ENCODE assay signal across 8 mouse cellular contexts in genomic region chr16:57593422-57594157, GRCm38 (mm10). TPM values are rescaled to one million over a fixed set of nuclear protein-coding genes. Genes with fewer than 3 reads are reported as not detected.
DNase-seq lines count a peak whose midpoint lies in the region; ATAC-seq and TF ChIP-seq lines count a peak whose summit lies in the region.

No protein-coding gene starts in this region.

- H3K27me3 ChIP-seq in forebrain, embryonic 11.5 days (ENCODE audit: control insufficient read depth, insufficient read depth, low read length), result no peaks in the 10 kb centered on the region
- H3K27me3 ChIP-seq in forebrain, embryonic 10.5 days (ENCODE audit: poor library complexity, severe bottlenecking), result no peaks in the 10 kb centered on the region
- no peaks in the 10 kb centered on the region for H3K27me3 ChIP-seq in thymus, adult 2 months (ENCODE audit: control insufficient read depth, insufficient read depth, low read length)
- no peaks in the 10 kb centered on the region for H3K27me3 ChIP-seq in kidney, embryonic 16.5 days (ENCODE audit: insufficient read depth, low read length)

- no peak overlapping the region for H3K4me3 ChIP-seq in forebrain, embryonic 11.5 days (ENCODE audit: low read depth, low read length)
- H3K4me3 ChIP-seq in forebrain, embryonic 10.5 days, result no peak overlapping the region
- H3K4me3 ChIP-seq in thymus, adult 2 months (ENCODE audit: control insufficient read depth, insufficient read depth, low read length), result no peak overlapping the region
- no peak overlapping the region for H3K4me3 ChIP-seq in kidney, embryonic 16.5 days (ENCODE audit: low read length)

- no peak overlapping the region for H3K9ac ChIP-seq in forebrain, embryonic 11.5 days (ENCODE audit: low read length)
- no peak overlapping the region for H3K9ac ChIP-seq in kidney, embryonic 16.5 days (replicated peaks; ENCODE audit: low read length)

- no peak overlapping the region for H3K27ac ChIP-seq in forebrain, embryonic 11.5 days (ENCODE audit: low read depth, low read length)
- H3K27ac ChIP-seq in forebrain, embryonic 10.5 days, result no peak overlapping the region
- H3K27ac ChIP-seq in thymus, adult 2 months (ENCODE audit: control insufficient read depth, insufficient read depth, low read length), result no peak overlapping the region
- no peak overlapping the region for H3K27ac ChIP-seq in kidney, embryonic 16.5 days (ENCODE audit: low read length)

- H3K9me3 ChIP-seq in forebrain, embryonic 11.5 days (ENCODE audit: control insufficient read depth, low read length), result no peaks in the 10 kb centered on the region
- H3K9me3 ChIP-seq in forebrain, embryonic 10.5 days, result no peaks in the 10 kb centered on the region
- H3K9me3 ChIP-seq in kidney, embryonic 16.5 days (ENCODE audit: low read length), result no peaks in the 10 kb centered on the region

- no peak for DNase-seq in forebrain, embryonic 11.5 days (ENCODE audit: low spot score)
- DNase-seq in forebrain, embryonic 10.5 days (ENCODE audit: extremely low spot score, low spot score), result no peak
- peak; percentile 20 for DNase-seq in thymus, adult 2 months
- DNase-seq in thymus, postnatal 4 days, result no peak
- peak; percentile 70 for DNase-seq in mesoderm, embryonic 11.5 days (ENCODE audit: low read depth, low spot score)
- no peak for DNase-seq in urinary bladder, postnatal 10 days (ENCODE audit: low spot score)

- no peaks in the 10 kb centered on the region for H3K4me1 ChIP-seq in forebrain, embryonic 11.5 days (replicated peaks; ENCODE audit: control insufficient read depth, insufficient read depth, low read length)
- H3K4me1 ChIP-seq in forebrain, embryonic 10.5 days, result no peaks in the 10 kb centered on the region
- H3K4me1 ChIP-seq in thymus, adult 2 months (replicated peaks; ENCODE audit: control insufficient read depth, insufficient read depth, low read length), result no peaks in the 10 kb centered on the region
- no peaks in the 10 kb centered on the region for H3K4me1 ChIP-seq in kidney, embryonic 16.5 days (ENCODE audit: insufficient read depth, low read length)

- ATAC-seq in forebrain, embryonic 11.5 days (replicated peaks; ENCODE audit: low FRiP score), result peak; percentile 61; the same call in 1 of the 2 replicates
- peak; percentile 62; the same call in 1 of the 2 replicates for ATAC-seq in erythroblast, adult 5-6 weeks (replicated peaks; ENCODE audit: low FRiP score, poor library complexity, severe bottlenecking)
- ATAC-seq in kidney, embryonic 16.5 days (ENCODE audit: low FRiP score, low TSS enrichment), result 0 out of 2 replicates have a peak, but pooled peaks have one; percentile 39

- TF ChIP-seq CTCF in thymus, adult 2 months (IDR thresholded peaks at IDR 0.05; ENCODE audit: borderline replicate concordance, control insufficient read depth, extremely low read depth, insufficient read depth, low read length, poor library complexity), result no peak

- no peak for TF ChIP-seq POLR2A in thymus, adult 2 months (IDR thresholded peaks at IDR 0.05; ENCODE audit: control insufficient read depth, extremely low read depth, insufficient read depth, low read length, poor library complexity)

- 43% methylated on average over 7 of the region's 7 CpGs for WGBS in forebrain, embryonic 11.5 days
- 40% methylated on average over 7 of the region's 7 CpGs for WGBS in forebrain, embryonic 10.5 days
- 52% methylated on average over 7 of the region's 7 CpGs for WGBS in thymus, adult 2 months
- 36% methylated on average over 7 of the region's 7 CpGs for WGBS in kidney, embryonic 16.5 days

- H3K4me2 ChIP-seq in forebrain, embryonic 11.5 days (ENCODE audit: low read depth, low read length, severe bottlenecking), result no peak overlapping the region
- H3K4me2 ChIP-seq in kidney, embryonic 16.5 days (replicated peaks; ENCODE audit: low read depth, low read length), result no peak overlapping the region

- no peaks in the 10 kb centered on the region for H3K36me3 ChIP-seq in forebrain, embryonic 11.5 days (ENCODE audit: control insufficient read depth, insufficient read depth, low read length)
- no peaks in the 10 kb centered on the region for H3K36me3 ChIP-seq in forebrain, embryonic 10.5 days (replicated peaks)
- H3K36me3 ChIP-seq in thymus, adult 2 months (ENCODE audit: control insufficient read depth, insufficient read depth, low read length), result no peaks in the 10 kb centered on the region
- no peaks in the 10 kb centered on the region for H3K36me3 ChIP-seq in kidney, embryonic 16.5 days (ENCODE audit: insufficient read depth, low read length)

RNA-seq across cellular contexts. Expression of gene Cmss1, which starts 13.1 kb away (rescaled TPM):
- polyA plus RNA-seq in forebrain, embryonic 11.5 days (2014; fragmentation: Nextera tagmentation; extraction: Ambion mirVana), result 52.5 and 53.7 TPM in 2 replicates
- 62.1 and 63.6 TPM in 2 replicates for polyA plus RNA-seq in forebrain, embryonic 10.5 days (2016; fragmentation: Nextera tagmentation; extraction: Ambion mirVana)
- 6.2 and 8.4 TPM in 2 replicates for polyA plus RNA-seq in thymus, adult 2 months (2012; rRNA removed)
- 2.5 and 16.9 TPM in 2 replicates for total RNA-seq in erythroblast, adult 5-6 weeks (2015; ENCODE audit: low replicate concordance)
- 7.4 and 12.1 TPM in 2 replicates for total RNA-seq in erythroblast, adult 5-6 weeks (2017; ENCODE audit: low replicate concordance)
- polyA plus RNA-seq in kidney, embryonic 16.5 days (2015; fragmentation: Nextera tagmentation; extraction: Ambion mirVana), result 51.4 and 56.3 TPM in 2 replicates

Comparison
In these comparisons a context has a peak if more than half of its experiments do, and no peak if none do; other contexts are left out.
1. DNase-seq: peak in thymus, adult 2 months (single experiment) and mesoderm, embryonic 11.5 days (single experiment); none in forebrain, embryonic 11.5 days (single experiment), forebrain, embryonic 10.5 days (single experiment), thymus, postnatal 4 days (single experiment) and urinary bladder, postnatal 10 days (single experiment).
2. Peak in every context shown above with its lines, with median percentiles within 50 percentile points of each other: ATAC-seq.